14 mouse cellular contexts compared by ENCODE assay signal in the genomic region with DNA sequence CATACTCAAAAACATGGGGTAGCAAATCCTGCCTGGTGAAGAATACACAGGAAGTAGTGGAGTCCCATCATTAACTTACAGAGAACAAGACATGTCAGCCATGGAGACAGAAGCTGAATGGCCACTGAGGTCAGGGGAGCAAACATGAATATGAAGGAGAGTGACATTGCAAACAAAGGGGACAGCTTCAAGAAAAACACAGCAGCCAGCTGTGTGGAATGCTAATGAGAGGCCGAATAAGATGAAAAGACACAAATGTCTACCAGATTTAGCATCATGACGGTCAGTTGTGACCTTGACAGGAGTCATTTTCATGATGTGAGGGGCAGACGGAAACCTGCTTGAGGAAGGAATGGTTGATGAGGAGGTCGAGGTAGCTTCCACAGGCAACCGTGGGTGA.
"Had no signal": no experiment of that assay in that cellular context is flagged by ENCODE, and none has a peak within 500 bp of the region (broad histone marks: within the 10 kb centered on the region; RNA-seq: fewer than 3 reads in every experiment).

No protein-coding gene starts in this region.

- H3K27me3 ChIP-seq: liver, embryonic 13.5 days; neural tube, embryonic 12.5 days had no signal

- H3K4me1 ChIP-seq: liver, embryonic 13.5 days had no signal

- H3K27ac ChIP-seq: kidney, postnatal 0 days; layer of hippocampus, adult 2 months; liver, embryonic 13.5 days; neural tube, embryonic 12.5 days; neural tube, embryonic 15.5 days had no signal

- DNase-seq: kidney, adult 2 months; kidney, postnatal 25 days; layer of hippocampus, adult 9-11 months; liver, embryonic 13.5 days; lung, adult 2 months; lung, postnatal 14 days; lung, postnatal 4 days; midbrain, embryonic 14.5 days; thymus, adult 18-20 months; thymus, postnatal 36 days had no signal

- H3K4me3 ChIP-seq: layer of hippocampus, adult 2 months; liver, embryonic 13.5 days; neural tube, embryonic 12.5 days; neural tube, embryonic 15.5 days had no signal

- H3K36me3 ChIP-seq: liver, embryonic 13.5 days; neural tube, embryonic 12.5 days; neural tube, embryonic 15.5 days had no signal

- H3K4me2 ChIP-seq: liver, embryonic 13.5 days; neural tube, embryonic 12.5 days; neural tube, embryonic 15.5 days had no signal

- H3K9me3 ChIP-seq: liver, embryonic 13.5 days; neural tube, embryonic 12.5 days; neural tube, embryonic 15.5 days had no signal

- H3K9ac ChIP-seq: liver, embryonic 13.5 days; neural tube, embryonic 12.5 days; neural tube, embryonic 15.5 days had no signal
